Mouse (Mus musculus) thymus, adult 2 months (tissue): ENCODE measurements at regions not wholly inside any gene's neighbourhood (a gene's known extent, or its start where the extent isn't known, plus 50 kb on each side); places are given as distances from the start of the nearest gene placed in this dataset.
"Not testable (repeated sequence)": the region's sequence is repeated elsewhere in the genome, so short reads cannot be mapped to it uniquely, and the experiment has no call there.

Experiments
- CTCF ChIP-seq: fragments of 200-500 bp; IDR thresholded peaks from 2 replicates; pipeline ENCODE4 v1.5.1; 2012; ENCODE audit warnings: mild to moderate bottlenecking, control low read depth, low read length, moderate library complexity, borderline replicate concordance; ENCODE audit not compliant: control insufficient read depth, poor library complexity, insufficient read depth; ENCODE audit errors: extremely low read depth
- POLR2A ChIP-seq: fragments of 200-500 bp; IDR thresholded peaks from 2 replicates; pipeline ENCODE4 v1.6.1; 2012; ENCODE audit warnings: mild to moderate bottlenecking, low read length, control low read depth, moderate library complexity; ENCODE audit not compliant: control insufficient read depth, poor library complexity, insufficient read depth; ENCODE audit errors: extremely low read depth

DNA sequence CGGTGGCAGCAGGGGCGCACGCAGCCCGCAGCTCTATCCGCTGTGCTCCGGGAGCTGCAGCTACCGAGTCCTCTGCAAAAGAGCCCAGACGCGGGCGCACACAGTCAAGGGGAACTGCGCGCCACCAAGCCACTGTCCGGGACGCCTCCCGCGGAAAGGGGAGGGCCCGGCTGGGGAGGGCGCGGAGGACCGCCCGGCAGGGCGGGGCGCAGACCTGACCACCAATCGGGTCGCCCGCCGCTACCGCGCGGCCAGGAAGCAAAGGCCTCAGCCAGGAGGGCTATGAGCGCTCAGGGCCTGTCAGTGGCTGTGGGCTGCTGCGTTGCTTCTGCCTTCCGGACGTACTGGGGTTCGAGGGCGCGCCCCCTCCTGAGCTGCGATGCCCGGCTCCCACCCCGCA is 1034.5 kb downstream of the Gm10330 start:
- not testable (repeated sequence) for TF ChIP-seq CTCF, POLR2A
